Mouse (Mus musculus): ENCODE results near the gene Pold1. TPM values are rescaled to one million over a fixed set of nuclear protein-coding genes. Genes with fewer than 3 reads are reported as not detected.
A peak's percentile ranks its signal among the peaks of the same experiment; 100 is the strongest.

Pold1 gene
- 68.3 and 68.4 TPM in 2 replicates for polyA plus RNA-seq (2015; fragmentation: Nextera tagmentation; extraction: Ambion mirVana)

DNA sequence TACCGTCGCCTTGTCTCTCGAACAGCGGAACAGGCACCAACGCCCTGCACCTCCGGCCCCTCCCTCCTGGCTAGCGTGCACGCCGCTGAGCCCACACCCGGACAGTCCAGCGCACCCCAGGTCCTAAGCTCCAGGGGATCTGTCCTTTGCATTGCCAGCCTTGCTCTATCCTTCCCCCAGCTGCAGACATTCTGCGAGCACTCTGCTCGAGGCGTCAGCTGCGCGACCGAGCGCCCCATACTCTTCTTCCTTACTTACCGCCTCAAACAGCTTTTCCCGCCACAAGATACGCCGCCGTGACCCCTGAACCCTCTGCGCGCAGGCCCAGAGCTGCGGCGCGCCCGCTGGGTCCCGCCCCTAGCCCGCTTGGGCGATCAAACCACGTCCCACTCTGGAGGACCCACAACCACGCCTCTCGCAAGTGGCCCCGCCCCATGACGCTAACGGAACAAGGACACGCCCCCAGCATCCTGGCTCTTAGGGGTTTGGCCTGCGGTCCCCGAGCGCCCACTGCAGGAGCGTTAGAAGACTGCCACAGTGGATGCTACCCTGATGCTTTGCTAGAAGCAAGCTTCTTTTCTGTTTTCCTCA lies at the start of gene Pold1:
TSS of gene Pold1 (minus strand) at position 353 of the 591 bp plus-strand sequence.
- Histone ChIP-seq H3K27me3 (no peaks in the 10 kb centered on the region), H3K9ac (peak within 1 kb of the TSS; percentile 83), H3K4me1 (replicated peaks) (peaks cover 30% of the 10 kb centered on the region), H3K27ac (peak within 1 kb of the TSS; percentile 85), H3K36me3 (peaks cover 62% of the 10 kb centered on the region), H3K4me3 (replicated peaks) (peak within 1 kb of the TSS; percentile 66), H3K9me3 (replicated peaks) (no peaks in the 10 kb centered on the region), H3K4me2 (peak within 1 kb of the TSS; percentile 92)
- ATAC-seq (ENCODE audit: low read depth) (peak; percentile 94), DNase-seq (peak; percentile 100)
- WGBS (ENCODE audit: insufficient replicate concordance) = under 1% methylated on average over 43 of the region's 43 CpGs

- Histone ChIP-seq H3K36me3 (no peaks in the 10 kb centered on the region), H3K4me3 (replicated peaks) (no peak overlapping the region), H3K27me3 (peaks cover 40% of the 10 kb centered on the region), H3K9me3 (replicated peaks) (no peaks in the 10 kb centered on the region), H3K27ac (no peak overlapping the region), H3K9ac (no peak overlapping the region), H3K4me2 (no peak overlapping the region), H3K4me1 (replicated peaks) (no peaks in the 10 kb centered on the region)
- no peak for DNase-seq
- ATAC-seq (ENCODE audit: low read depth) = no peak
- 66% methylated on average over 12 of the region's 12 CpGs for WGBS (ENCODE audit: insufficient replicate concordance)
Observed at GRCm38 (mm10) chr7:44598336-44598735, 49.7 kb upstream of the Pold1 start.

- no peak overlapping the region for H3K9ac ChIP-seq
- no peak for ATAC-seq (ENCODE audit: low read depth)
- H3K4me3 ChIP-seq (replicated peaks) = no peak overlapping the region
- H3K9me3 ChIP-seq (replicated peaks) = no peaks in the 10 kb centered on the region
- no peak for DNase-seq
- H3K4me2 ChIP-seq = no peak overlapping the region
- no peaks in the 10 kb centered on the region for H3K4me1 ChIP-seq (replicated peaks)
- peaks cover 40% of the 10 kb centered on the region for H3K27me3 ChIP-seq
- 70% methylated on average over 4 of the region's 4 CpGs for WGBS (ENCODE audit: insufficient replicate concordance)
- H3K36me3 ChIP-seq = no peaks in the 10 kb centered on the region
- no peak overlapping the region for H3K27ac ChIP-seq
Observed at GRCm38 (mm10) chr7:44597666-44598065, 49.0 kb upstream of the Pold1 start.

GRCm38 (mm10) chr7:44596996-44597538 lies 48.4 kb upstream of the Pold1 start:
- Histone ChIP-seq H3K4me2 (no peak overlapping the region), H3K9ac (no peak overlapping the region), H3K4me3 (replicated peaks) (no peak overlapping the region), H3K27ac (no peak overlapping the region), H3K4me1 (replicated peaks) (no peaks in the 10 kb centered on the region), H3K36me3 (no peaks in the 10 kb centered on the region), H3K27me3 (peaks cover 40% of the 10 kb centered on the region), H3K9me3 (replicated peaks) (no peaks in the 10 kb centered on the region)
- ATAC-seq (ENCODE audit: low read depth) (no peak), DNase-seq (no peak)
- 41% methylated on average over 5 of the region's 5 CpGs for whole genome bisulfite sequencing (ENCODE audit: insufficient replicate concordance)

- Histone ChIP-seq H3K4me3 (replicated peaks) (no peak overlapping the region), H3K4me2 (no peak overlapping the region), H3K4me1 (replicated peaks) (peaks cover 6% of the 10 kb centered on the region), H3K27ac (no peak overlapping the region), H3K27me3 (peaks cover 40% of the 10 kb centered on the region), H3K9me3 (replicated peaks) (no peaks in the 10 kb centered on the region), H3K36me3 (no peaks in the 10 kb centered on the region), H3K9ac (no peak overlapping the region)
- DNase-seq = no peak
- ATAC-seq (ENCODE audit: low read depth) = no peak
- WGBS (ENCODE audit: insufficient replicate concordance) = 77% methylated on average over 6 of the region's 6 CpGs
Observed at GRCm38 (mm10) chr7:44596051-44596450, 47.4 kb upstream of the Pold1 start.

DNA sequence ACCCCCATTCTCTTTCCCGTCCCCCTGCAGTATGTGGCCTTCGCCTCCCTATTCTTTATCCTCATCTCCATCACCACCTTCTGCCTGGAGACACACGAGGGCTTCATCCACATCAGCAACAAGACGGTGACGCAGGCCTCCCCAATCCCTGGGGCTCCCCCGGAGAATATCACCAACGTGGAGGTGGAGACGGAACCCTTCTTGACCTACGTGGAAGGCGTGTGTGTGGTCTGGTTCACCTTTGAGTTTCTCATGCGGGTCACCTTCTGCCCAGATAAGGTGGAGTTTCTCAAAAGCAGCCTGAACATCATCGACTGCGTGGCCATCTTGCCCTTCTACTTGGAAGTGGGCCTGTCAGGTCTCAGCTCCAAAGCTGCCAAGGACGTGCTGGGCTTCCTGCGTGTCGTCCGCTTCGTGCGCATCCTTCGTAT lies 46.5 kb upstream of the Pold1 start:
- Histone ChIP-seq H3K27me3 (peaks cover 41% of the 10 kb centered on the region), H3K36me3 (no peaks in the 10 kb centered on the region), H3K4me1 (replicated peaks) (peaks cover 15% of the 10 kb centered on the region), H3K9ac (no peak overlapping the region), H3K27ac (no peak overlapping the region), H3K4me3 (replicated peaks) (no peak overlapping the region), H3K9me3 (replicated peaks) (no peaks in the 10 kb centered on the region), H3K4me2 (no peak overlapping the region)
- WGBS (ENCODE audit: insufficient replicate concordance) = 82% methylated on average over 20 of the region's 20 CpGs
- no peak for DNase-seq
- no peak for ATAC-seq (ENCODE audit: low read depth)

DNA sequence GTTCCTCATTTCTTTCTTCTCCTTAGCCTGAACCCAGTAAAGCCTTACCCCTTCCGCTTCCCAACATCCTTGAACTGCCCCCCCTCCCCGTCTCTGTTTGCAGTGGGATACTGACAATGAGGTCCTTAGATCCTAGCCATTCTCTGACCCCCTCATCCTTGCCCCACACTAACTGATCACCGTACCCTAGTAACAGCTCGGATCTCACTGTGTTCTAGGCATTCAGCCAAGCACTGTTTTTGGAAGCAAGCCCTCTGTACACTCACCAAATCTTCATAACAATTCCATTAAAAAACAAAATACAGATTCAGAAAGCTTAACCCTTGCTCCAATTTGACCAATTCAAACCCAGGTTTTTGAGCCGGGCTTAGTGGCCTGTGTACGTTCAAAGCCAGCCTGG lies 45.6 kb upstream of the Pold1 start:
- no peaks in the 10 kb centered on the region for H3K36me3 ChIP-seq
- H3K9ac ChIP-seq = no peak overlapping the region
- H3K4me2 ChIP-seq = no peak overlapping the region
- H3K27me3 ChIP-seq = peaks cover 49% of the 10 kb centered on the region
- peaks cover 22% of the 10 kb centered on the region for H3K4me1 ChIP-seq (replicated peaks)
- 53% methylated on average over 6 of the region's 6 CpGs for WGBS (ENCODE audit: insufficient replicate concordance)
- no peaks in the 10 kb centered on the region for H3K9me3 ChIP-seq (replicated peaks)
- ATAC-seq (ENCODE audit: low read depth) (no peak), DNase-seq (no peak)
- H3K27ac ChIP-seq = no peak overlapping the region
- H3K4me3 ChIP-seq (replicated peaks) = no peak overlapping the region

GRCm38 (mm10) chr7:44593775-44594174 lies 45.1 kb upstream of the Pold1 start:
- DNase-seq = peak; percentile 60
- no peak overlapping the region for H3K4me2 ChIP-seq

GRCm38 (mm10) chr7:44593051-44593450 lies 44.4 kb upstream of the Pold1 start:
- Histone ChIP-seq H3K4me1 (replicated peaks) (peaks cover 32% of the 10 kb centered on the region), H3K9me3 (replicated peaks) (no peaks in the 10 kb centered on the region), H3K9ac (no peak overlapping the region), H3K27ac (no peak overlapping the region), H3K4me2 (no peak overlapping the region), H3K36me3 (no peaks in the 10 kb centered on the region), H3K4me3 (replicated peaks) (no peak overlapping the region), H3K27me3 (peaks cover 62% of the 10 kb centered on the region)
- WGBS (ENCODE audit: insufficient replicate concordance) = 4% methylated on average over 15 of the region's 15 CpGs
- DNase-seq (no peak), ATAC-seq (ENCODE audit: low read depth) (no peak)

More at GRCm38 (mm10) chr7:44593775-44594174, 45.1 kb upstream of the Pold1 start:
- no peak overlapping the region for H3K4me3 ChIP-seq (replicated peaks)
- ATAC-seq (ENCODE audit: low read depth) = peak; percentile 21
- H3K9me3 ChIP-seq (replicated peaks) = no peaks in the 10 kb centered on the region
- H3K9ac ChIP-seq = no peak overlapping the region
- H3K4me1 ChIP-seq (replicated peaks) = peaks cover 27% of the 10 kb centered on the region
- H3K27me3 ChIP-seq = peaks cover 55% of the 10 kb centered on the region
- WGBS (ENCODE audit: insufficient replicate concordance) = 3% methylated on average over 22 of the region's 22 CpGs
- H3K36me3 ChIP-seq = no peaks in the 10 kb centered on the region
- H3K27ac ChIP-seq = no peak overlapping the region

GRCm38 (mm10) chr7:44591348-44592116 lies 42.9 kb upstream of the Pold1 start:
- Histone ChIP-seq H3K9ac (no peak overlapping the region), H3K27ac (no peak overlapping the region), H3K4me2 (peak overlapping the region; percentile 74), H3K9me3 (replicated peaks) (no peaks in the 10 kb centered on the region), H3K4me3 (replicated peaks) (peak overlapping the region; percentile 55), H3K4me1 (replicated peaks) (peaks cover 32% of the 10 kb centered on the region), H3K36me3 (no peaks in the 10 kb centered on the region), H3K27me3 (peaks cover 77% of the 10 kb centered on the region)
- ATAC-seq (ENCODE audit: low read depth) (no peak), DNase-seq (no peak)
- WGBS (ENCODE audit: insufficient replicate concordance) = 3% methylated on average over 56 of the region's 60 CpGs

GRCm38 (mm10) chr7:44590402-44591347 lies 42.0 kb upstream of the Pold1 start, which contains the start of gene Kcnc3:
Kcnc3 (plus strand) TSS chr7:44590664.
- H3K4me1 ChIP-seq (replicated peaks) = peaks cover 32% of the 10 kb centered on the region
- DNase-seq (peak; percentile 75), ATAC-seq (ENCODE audit: low read depth) (peak; percentile 88)
- peak within 1 kb of the TSS; percentile 74 for H3K4me2 ChIP-seq
- H3K27ac ChIP-seq = no peak within 1 kb of the TSS
- H3K9ac ChIP-seq = 0 out of 2 replicates have a peak within 1 kb of the TSS, but pooled peaks have one; percentile 17
- WGBS (ENCODE audit: insufficient replicate concordance) = 1% methylated on average over 80 of the region's 80 CpGs
- H3K36me3 ChIP-seq = no peaks in the 10 kb centered on the region
- no peaks in the 10 kb centered on the region for H3K9me3 ChIP-seq (replicated peaks)
- peak within 1 kb of the TSS; percentile 55 for H3K4me3 ChIP-seq (replicated peaks)
- peaks cover 83% of the 10 kb centered on the region for H3K27me3 ChIP-seq

Measured in liver, embryonic 13.5 days (tissue).